Mouse (Mus musculus) midbrain, embryonic 14.5 days (tissue): ENCODE results near the gene Rabggta. TPM values are rescaled to one million over a fixed set of nuclear protein-coding genes. Genes with fewer than 3 reads are reported as not detected.

Source experiments
- ATAC-seq: fragments of 200-750 bp; cut with Nextera tagmentation; 2 replicates; pipeline ENCODE4 v1.8.0; 2017; ENCODE audit warnings: moderate number of reproducible peaks, moderate library complexity; ENCODE audit not compliant: low FRiP score, low TSS enrichment
- DNase-seq: peaks from one replicate; pipeline ENCODE4 v3.0.0-alpha.2; 2015
- H3K27ac ChIP-seq: fragments of 300-500 bp; sonication (generic); replicated peaks from 2 replicates; pipeline ENCODE4 v1.5.1; 2014; ENCODE audit warnings: mild to moderate bottlenecking, low read depth, low read length, moderate library complexity
- H3K27me3 ChIP-seq: fragments of 300-500 bp; sonication (generic); 2 replicates; pipeline ENCODE4 v1.6.1; 2014; ENCODE audit warnings: low read length, control low read depth, mixed read lengths; ENCODE audit not compliant: control insufficient read depth, insufficient read depth
- H3K36me3 ChIP-seq: fragments of 300-500 bp; sonication (generic); 2 replicates; pipeline ENCODE4 v1.6.1; 2014; ENCODE audit warnings: low read length, control low read depth; ENCODE audit not compliant: control insufficient read depth, insufficient read depth
- H3K4me1 ChIP-seq: fragments of 300-500 bp; sonication (generic); 2 replicates; pipeline ENCODE4 v1.6.1; 2014; ENCODE audit warnings: mild to moderate bottlenecking, antibody characterized with exemption, low read length, control low read depth; ENCODE audit not compliant: control insufficient read depth, insufficient read depth
- H3K4me2 ChIP-seq: fragments of 300-500 bp; sonication (generic); 2 replicates; pipeline ENCODE4 v1.6.1; 2014; ENCODE audit warnings: mild to moderate bottlenecking, low read length, moderate library complexity
- H3K4me3 ChIP-seq: fragments of 300-500 bp; sonication (generic); replicated peaks from 2 replicates; pipeline ENCODE4 v1.5.1; 2014; ENCODE audit warnings: low read depth, low read length
- H3K9ac ChIP-seq: fragments of 300-500 bp; sonication (generic); replicated peaks from 2 replicates; pipeline ENCODE4 v1.6.1; 2014; ENCODE audit warnings: mild to moderate bottlenecking, low read length, moderate library complexity
- H3K9me3 ChIP-seq: fragments of 300-500 bp; sonication (generic); 2 replicates; pipeline ENCODE4 v1.6.1; 2016; ENCODE audit warnings: low read length, control low read depth, mixed read lengths; ENCODE audit not compliant: control insufficient read depth
- WGBS: fragments of 180-500 bp; shearing (Covaris S2); extraction: QIAGEN DNeasy Blood & Tissue Kit; methylation state at CpG from one replicate; pipeline ENCODE4 v1.1.7; 2014; 5-methylcytosine and 5-hydroxymethylcytosine counted together
- polyA plus RNA-seq: library from polyadenylated mRNA; unstranded; fragments of >200 nt; fragmentation: Nextera tagmentation; extraction: Ambion mirVana; gene quantifications from 2 replicates; pipeline ENCODE4 v1.2.1, GENCODE M21; 2014

The Rabggta gene
- polyA plus RNA-seq, 1 experiment from 2014 or later = 39.4 TPM

DNA sequence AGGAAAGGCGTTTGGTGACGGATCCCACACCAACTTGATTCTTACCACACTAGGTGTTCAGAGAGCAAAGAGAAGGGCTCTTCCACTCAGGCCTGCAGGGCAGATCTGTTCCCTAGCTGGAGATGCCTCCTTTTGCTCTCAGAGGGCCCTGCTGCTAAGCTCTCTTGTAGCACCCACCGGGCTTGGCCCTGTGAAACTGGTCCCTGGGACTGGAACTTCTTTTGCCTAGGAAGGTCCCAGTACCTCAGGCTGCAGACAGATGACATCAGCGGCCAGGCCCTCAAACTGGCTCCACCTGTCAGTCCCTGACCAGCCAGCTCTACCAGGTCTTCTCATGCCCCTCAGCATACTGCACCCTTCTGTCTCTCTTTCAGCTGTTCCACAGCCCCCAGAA is 8.3 kb downstream of the Rabggta start, which contains the start of gene Tgm1:
Gene Tgm1, minus strand, starts transcription at position 198 of the 394 bp plus-strand sequence.
- DNase-seq (no peak), ATAC-seq (no peak)
- Histone ChIP-seq H3K4me1 (no peaks in the 10 kb centered on the region), H3K4me3 (no peak within 1 kb of the TSS), H3K27ac (no peak within 1 kb of the TSS), H3K9me3 (no peaks in the 10 kb centered on the region), H3K36me3 (peaks cover 27% of the 10 kb centered on the region), H3K4me2 (no peak within 1 kb of the TSS), H3K9ac (no peak within 1 kb of the TSS), H3K27me3 (0 out of 2 replicates have a peak, but pooled peaks cover 8% of the 10 kb centered on the region)
- 31% methylated on average over 4 of the region's 4 CpGs for WGBS

DNA sequence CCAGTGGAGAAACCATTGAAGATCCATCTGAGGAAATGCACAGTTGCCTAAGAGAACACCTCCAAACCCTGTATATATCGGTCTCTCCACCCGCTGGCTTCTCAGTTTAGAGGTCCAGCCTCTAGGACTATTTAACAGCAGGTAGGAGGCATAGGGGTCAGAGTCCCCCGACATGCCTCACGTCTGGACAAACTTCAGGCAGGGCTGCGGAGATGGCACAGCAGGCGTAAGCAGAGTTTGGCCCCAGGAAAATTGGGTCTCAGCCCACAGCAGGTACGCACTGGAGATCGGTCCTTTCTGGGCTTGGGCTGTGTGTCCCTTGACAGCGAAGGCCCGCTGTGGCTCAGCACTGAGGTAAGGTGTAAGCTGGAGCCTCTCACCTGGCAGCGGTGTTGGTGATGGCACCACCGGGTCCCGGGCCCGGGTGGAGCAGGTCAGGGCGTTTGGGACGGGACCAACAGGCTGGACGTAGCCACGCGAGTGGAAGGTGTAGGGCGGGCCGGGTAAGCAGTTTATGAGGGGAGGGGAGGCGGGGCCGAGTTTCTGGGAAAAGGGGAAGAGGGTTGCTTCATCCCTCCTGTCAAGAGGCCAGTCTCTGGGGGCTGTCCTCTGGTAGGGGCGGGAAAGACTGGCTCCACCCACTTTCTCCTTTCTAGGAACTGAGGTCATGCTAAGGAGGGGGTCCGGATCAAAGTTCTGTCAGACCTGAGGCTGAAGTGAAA is 8.9 kb downstream of the Rabggta start:
- H3K4me3 ChIP-seq = no peak overlapping the region
- DNase-seq (no peak), ATAC-seq (peak; percentile 6; the same call in 1 of the 2 replicates)
- H3K9me3 ChIP-seq = no peaks in the 10 kb centered on the region
- no peaks in the 10 kb centered on the region for H3K4me1 ChIP-seq
- no peak overlapping the region for H3K9ac ChIP-seq
- peaks cover 21% of the 10 kb centered on the region for H3K36me3 ChIP-seq
- 0 out of 2 replicates have a peak, but pooled peaks cover 8% of the 10 kb centered on the region for H3K27me3 ChIP-seq
- H3K27ac ChIP-seq = no peak overlapping the region
- no peak overlapping the region for H3K4me2 ChIP-seq
- 19% methylated on average over 25 of the region's 25 CpGs for WGBS

DNA sequence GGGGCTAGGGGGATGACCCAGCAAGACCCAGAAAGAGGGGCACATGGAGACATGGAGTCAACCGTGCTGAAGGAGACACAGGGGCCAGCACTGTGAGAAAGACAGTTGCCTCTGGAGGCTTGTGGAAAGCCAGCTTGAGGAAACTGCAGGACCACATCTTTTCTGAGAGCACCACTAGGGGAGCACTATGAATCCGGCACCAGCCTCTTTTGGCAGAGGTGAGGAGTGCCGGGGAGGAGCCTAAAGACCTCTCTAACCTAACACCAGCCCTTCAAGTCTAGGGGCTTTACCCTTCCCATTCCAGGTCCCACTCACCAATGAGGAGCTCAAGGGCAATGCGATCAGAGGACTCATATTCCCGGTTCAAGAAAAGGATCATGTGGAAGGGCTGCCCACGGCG is 10.3 kb downstream of the Rabggta start:
- Histone ChIP-seq H3K4me3 (no peak overlapping the region), H3K9me3 (no peaks in the 10 kb centered on the region), H3K36me3 (peaks cover 9% of the 10 kb centered on the region), H3K4me1 (no peaks in the 10 kb centered on the region), H3K27me3 (0 out of 2 replicates have a peak, but pooled peaks cover 8% of the 10 kb centered on the region), H3K27ac (no peak overlapping the region), H3K4me2 (no peak overlapping the region), H3K9ac (no peak overlapping the region)
- DNase-seq (no peak), ATAC-seq (no peak)
- 83% methylated on average over 7 of the region's 7 CpGs for WGBS

GRCm38 (mm10) chr14:55709509-55709908 is 12.6 kb downstream of the Rabggta start:
- Histone ChIP-seq H3K4me3 (no peak overlapping the region), H3K9ac (no peak overlapping the region), H3K9me3 (no peaks in the 10 kb centered on the region), H3K27ac (no peak overlapping the region), H3K4me1 (no peaks in the 10 kb centered on the region), H3K36me3 (no peaks in the 10 kb centered on the region), H3K4me2 (no peak overlapping the region), H3K27me3 (0 out of 2 replicates have a peak, but pooled peaks cover 8% of the 10 kb centered on the region)
- DNase-seq (no peak), ATAC-seq (no peak)
- WGBS = 88% methylated on average over 4 of the region's 4 CpGs

- Histone ChIP-seq H3K9me3 (no peaks in the 10 kb centered on the region), H3K27ac (no peak overlapping the region), H3K4me2 (no peak overlapping the region), H3K4me1 (no peaks in the 10 kb centered on the region), H3K36me3 (no peaks in the 10 kb centered on the region), H3K27me3 (no peaks in the 10 kb centered on the region), H3K9ac (no peak overlapping the region), H3K4me3 (no peak overlapping the region)
- DNase-seq (no peak), ATAC-seq (no peak)
- WGBS = 84% methylated on average over 5 of the region's 5 CpGs
Observed at GRCm38 (mm10) chr14:55707397-55707796, 14.7 kb downstream of the Rabggta start.

DNA sequence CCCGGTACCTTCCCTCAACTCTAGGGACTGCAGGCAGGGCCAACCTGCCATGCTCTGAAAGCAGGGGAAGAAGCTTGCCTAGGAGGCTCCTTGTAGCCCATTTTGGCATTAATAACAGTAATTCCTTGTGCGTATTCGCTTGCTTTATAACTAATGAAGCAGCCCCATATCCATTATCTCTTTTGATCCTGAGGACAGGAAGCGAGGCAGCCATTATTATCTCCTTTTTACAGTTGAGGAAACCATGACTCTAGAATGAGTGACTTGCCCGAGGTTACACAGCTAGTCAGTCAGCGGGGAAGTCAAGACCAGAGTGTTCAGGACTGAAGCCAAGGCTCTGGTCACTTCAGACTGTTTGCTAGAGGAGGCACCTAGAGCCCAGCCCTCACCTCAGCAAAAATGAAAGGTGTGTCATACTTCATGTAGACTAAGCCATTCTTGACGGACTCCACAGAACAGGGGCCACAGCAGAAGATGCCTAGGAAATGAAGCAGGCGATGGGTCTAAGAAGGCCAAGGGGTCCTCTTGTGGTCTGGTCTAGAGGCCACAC is 15.9 kb downstream of the Rabggta start:
- no peaks in the 10 kb centered on the region for H3K9me3 ChIP-seq
- H3K27me3 ChIP-seq = no peaks in the 10 kb centered on the region
- WGBS = 91% methylated on average over 8 of the region's 8 CpGs
- no peak overlapping the region for H3K4me2 ChIP-seq
- no peak for DNase-seq
- no peak overlapping the region for H3K9ac ChIP-seq
- no peak overlapping the region for H3K4me3 ChIP-seq
- H3K36me3 ChIP-seq = no peaks in the 10 kb centered on the region
- no peak overlapping the region for H3K27ac ChIP-seq
- H3K4me1 ChIP-seq = no peaks in the 10 kb centered on the region
- ATAC-seq = no peak

DNA sequence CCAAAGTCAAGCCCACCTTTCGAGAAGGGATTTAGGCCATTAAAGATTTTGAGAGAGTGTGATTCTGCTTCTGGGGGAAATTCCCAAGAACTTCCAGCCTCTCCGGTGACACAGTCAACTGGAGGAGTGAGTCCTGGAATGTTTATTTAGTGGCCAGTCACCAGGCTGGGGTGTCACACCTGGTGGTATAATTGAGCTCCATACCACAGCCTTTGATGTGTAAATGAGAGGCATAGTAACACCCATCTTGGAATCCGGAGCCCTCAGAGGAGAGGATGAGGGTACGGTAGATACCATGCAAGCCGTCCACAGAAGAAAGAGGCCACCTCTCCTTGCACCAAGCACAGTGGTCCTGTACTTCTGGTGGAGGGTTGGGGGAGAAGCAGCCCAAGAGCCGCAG is 19.3 kb downstream of the Rabggta start:
- no peak for ATAC-seq
- H3K4me2 ChIP-seq = no peak overlapping the region
- H3K9me3 ChIP-seq = no peaks in the 10 kb centered on the region
- H3K27ac ChIP-seq = no peak overlapping the region
- no peaks in the 10 kb centered on the region for H3K27me3 ChIP-seq
- H3K9ac ChIP-seq = no peak overlapping the region
- 75% methylated on average over 6 of the region's 6 CpGs for WGBS
- no peak for DNase-seq
- no peaks in the 10 kb centered on the region for H3K4me1 ChIP-seq
- H3K4me3 ChIP-seq = no peak overlapping the region
- H3K36me3 ChIP-seq = no peaks in the 10 kb centered on the region

- H3K27ac ChIP-seq = no peak overlapping the region
- no peaks in the 10 kb centered on the region for H3K36me3 ChIP-seq
- no peak overlapping the region for H3K4me3 ChIP-seq
- ATAC-seq (no peak), DNase-seq (no peak)
- H3K9me3 ChIP-seq = no peaks in the 10 kb centered on the region
- H3K9ac ChIP-seq = no peak overlapping the region
- 64% methylated on average over 9 of the region's 9 CpGs for WGBS
- no peaks in the 10 kb centered on the region for H3K4me1 ChIP-seq
- no peak overlapping the region for H3K4me2 ChIP-seq
- no peaks in the 10 kb centered on the region for H3K27me3 ChIP-seq
Observed at GRCm38 (mm10) chr14:55701131-55701530, 20.9 kb downstream of the Rabggta start.

GRCm38 (mm10) chr14:55697226-55697625 is 24.8 kb downstream of the Rabggta start:
- H3K36me3 ChIP-seq = no peaks in the 10 kb centered on the region
- 87% methylated on average over 4 of the region's 4 CpGs for WGBS

More at GRCm38 (mm10) chr14:55697226-55697625, 24.8 kb downstream of the Rabggta start:
- Histone ChIP-seq H3K4me1 (no peaks in the 10 kb centered on the region), H3K27ac (no peak overlapping the region), H3K9ac (no peak overlapping the region), H3K9me3 (no peaks in the 10 kb centered on the region), H3K4me2 (no peak overlapping the region), H3K4me3 (no peak overlapping the region), H3K27me3 (no peaks in the 10 kb centered on the region)
- DNase-seq = no peak
- ATAC-seq = no peak
